Mouse (Mus musculus) gastrocnemius, postnatal 4 days (tissue): ENCODE data around the gene Abl1. TPM values are rescaled to one million over a fixed set of nuclear protein-coding genes. Genes with fewer than 3 reads are reported as not detected.
A peak's percentile ranks its signal among the peaks of the same experiment; 100 is the strongest.
"Not testable (repeated sequence)": the region's sequence is repeated elsewhere in the genome, so short reads cannot be mapped to it uniquely, and the experiment has no call there.

ENCODE experiments used
- DNase-seq, 2 experiments: peaks; one replicate each; pipeline ENCODE4 v3.0.0; 2021 to 2022; ENCODE audit warnings: low spot score in 2 of 2, mixed read lengths in 2 of 2
- long read RNA-seq, 2 experiments: library from polyadenylated mRNA; stranded (forward); transcript quantifications; one replicate each; pipeline ENCODE4 v2.0.0; 2021
- total RNA-seq, 2 experiments: library from RNA; stranded (reverse); gene quantifications; 2 replicates each; pipeline ENCODE4 v1.2.3; 2021

The Abl1 gene
- total RNA-seq = 10 to 100 TPM; 76.3 to 80.7 TPM
- long read RNA-seq, experiment 1, full-length matches to known transcripts = 27 of 75 reads
- long read RNA-seq, experiment 1, partial matches to known transcripts = 3 of 75 reads
- long read RNA-seq, experiment 1, other reads (novel, unspliced or antisense) = 45 of 75 reads
- long read RNA-seq, experiment 2, full-length matches to known transcripts = 34 of 110 reads
- long read RNA-seq, experiment 2, partial matches to known transcripts = 8 of 110 reads
- long read RNA-seq, experiment 2, other reads (novel, unspliced or antisense) = 68 of 110 reads

- peak; percentile 82 to 94 for DNase-seq
These were observed at the start of gene Abl1 for GRCm38 (mm10) chr2:31688074-31688925. TSS of gene Abl1 (plus strand) at chr2:31688376.

DNA sequence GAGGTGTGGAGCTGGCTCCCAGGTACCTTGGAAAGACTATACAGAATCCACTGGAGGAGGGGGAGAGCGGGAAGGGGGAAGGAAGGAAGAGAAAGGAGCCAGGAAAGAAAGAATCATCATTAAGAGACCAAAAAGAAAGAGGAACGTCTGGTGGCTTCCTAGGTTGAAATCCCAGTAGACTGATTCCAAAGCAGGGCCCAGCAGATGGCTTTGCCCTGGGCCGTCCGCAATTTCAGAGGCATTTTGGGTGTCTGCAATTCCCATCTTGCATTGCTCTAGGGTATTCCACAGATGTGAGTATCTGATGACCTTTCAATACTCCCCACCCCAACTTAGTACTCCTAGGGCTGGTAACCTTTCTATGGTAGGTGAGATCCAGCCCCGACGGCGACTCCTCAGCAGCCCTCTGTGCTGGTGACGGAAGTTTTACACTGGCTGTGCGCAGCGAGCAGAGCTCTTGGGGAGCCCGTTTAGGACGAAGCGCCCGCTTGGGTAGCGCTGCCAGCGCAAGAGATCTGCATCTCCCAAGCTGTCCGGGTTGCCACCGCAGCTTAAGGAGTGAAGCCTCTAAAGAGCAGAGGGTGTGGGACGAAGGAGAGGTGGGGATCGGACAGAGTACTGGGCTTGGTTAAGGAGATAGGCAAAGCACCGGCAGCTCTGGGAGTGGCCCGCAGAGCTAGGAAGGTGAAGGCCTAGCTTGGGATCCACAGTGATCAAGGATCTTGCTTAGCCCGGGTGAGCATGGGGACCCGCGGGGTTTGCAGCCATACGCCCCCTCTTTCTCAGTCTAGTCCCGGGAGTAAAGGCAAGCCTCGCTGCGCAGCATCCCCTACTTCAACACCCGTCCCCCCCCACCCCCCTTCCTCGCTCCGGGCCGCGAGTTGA is 49.4 kb upstream of the Abl1 start:
- no peak for DNase-seq

DNA sequence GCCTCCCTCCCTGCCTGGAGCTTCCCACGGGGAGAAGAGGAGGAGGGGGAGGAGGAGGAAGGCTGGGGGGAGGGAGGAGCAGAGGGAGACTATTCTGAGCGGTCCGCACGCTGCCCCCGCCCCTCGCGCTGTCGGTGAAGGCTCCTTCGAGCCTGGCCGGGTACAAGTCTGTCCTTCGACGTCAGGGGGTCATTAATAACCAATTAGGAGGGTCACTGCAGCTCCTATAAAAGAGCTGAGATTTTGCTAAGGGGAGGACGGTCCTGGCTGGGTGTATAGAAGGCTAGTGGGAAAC is 48.8 kb upstream of the Abl1 start:
- no peak for DNase-seq

GRCm38 (mm10) chr2:31639901-31640608 is 48.1 kb upstream of the Abl1 start, which contains the start of gene Prdm12:
TSS of gene Prdm12 (plus strand) at chr2:31640037.
- DNase-seq = no peak

GRCm38 (mm10) chr2:31640609-31641507 is 47.3 kb upstream of the Abl1 start:
- no peak for DNase-seq

GRCm38 (mm10) chr2:31641508-31641830 is 46.7 kb upstream of the Abl1 start:
- no peak for DNase-seq

DNA sequence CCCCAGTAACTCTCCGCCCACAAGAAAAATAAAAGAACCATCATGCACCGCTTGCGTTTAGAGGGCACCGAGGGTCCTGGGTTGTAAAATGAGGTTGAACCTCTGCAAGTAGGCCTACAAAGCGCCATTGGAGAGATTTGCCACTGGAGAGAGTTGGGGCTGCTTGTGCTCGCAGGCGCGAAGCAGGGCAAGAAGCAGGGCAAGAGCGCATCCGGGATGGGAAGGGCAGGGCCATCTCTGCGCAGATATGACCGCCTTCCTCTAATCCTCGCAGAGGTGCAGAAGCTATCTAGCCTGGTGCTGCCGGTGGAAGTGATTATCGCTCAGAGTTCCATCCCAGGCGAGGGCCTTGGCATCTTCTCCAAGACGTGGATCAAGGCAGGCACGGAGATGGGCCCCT is 46.2 kb upstream of the Abl1 start:
- DNase-seq = no peak

- no peak for DNase-seq
These were observed 34.0 kb upstream of the Abl1 start for GRCm38 (mm10) chr2:31653971-31654853.

- DNase-seq = peak in 1 of 2 experiments; percentile 51
These were observed 33.2 kb upstream of the Abl1 start for GRCm38 (mm10) chr2:31654854-31655559.

GRCm38 (mm10) chr2:31656374-31656773 is 31.8 kb upstream of the Abl1 start:
- DNase-seq = no peak

- DNase-seq = no peak
These were observed 25.0 kb upstream of the Abl1 start for GRCm38 (mm10) chr2:31662939-31663803.

GRCm38 (mm10) chr2:31663804-31664180 is 24.4 kb upstream of the Abl1 start:
- DNase-seq = no peak

- no peak for DNase-seq
These were observed 20.8 kb upstream of the Abl1 start for GRCm38 (mm10) chr2:31667332-31667731.

DNA sequence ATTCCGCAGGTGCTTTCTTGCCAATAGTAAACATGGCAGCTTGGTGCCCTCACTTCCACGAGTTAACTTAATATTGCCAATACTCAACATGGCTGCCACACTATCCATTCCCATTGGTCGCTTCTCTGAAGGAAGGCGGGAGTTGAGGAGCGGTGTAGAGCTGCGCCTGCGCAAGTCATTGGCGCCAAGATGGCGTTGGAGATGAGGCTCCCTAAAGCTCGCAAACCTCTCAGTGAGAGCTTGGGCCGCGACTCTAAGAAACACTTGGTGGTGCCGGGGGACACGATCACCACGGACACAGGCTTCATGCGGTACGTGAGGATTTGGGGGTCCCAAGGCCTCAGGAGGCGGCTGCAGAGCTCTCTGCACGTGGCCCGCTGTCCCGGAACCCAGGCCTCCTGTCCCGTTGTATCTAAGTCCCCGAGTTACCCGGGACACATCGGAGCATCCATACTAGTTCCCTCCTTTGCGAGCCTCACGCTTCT is 17.6 kb upstream of the Abl1 start, which contains the start of gene Exosc2:
Exosc2 (plus strand) TSS at position 165 of the 485 bp plus-strand sequence.
- peak; percentile 74 to 90 for DNase-seq

GRCm38 (mm10) chr2:31678641-31679040 is 9.5 kb upstream of the Abl1 start:
- DNase-seq = no peak

- not testable (repeated sequence) for DNase-seq
These were observed 7.0 kb upstream of the Abl1 start for GRCm38 (mm10) chr2:31681051-31681707.
